Mouse (Mus musculus) urinary bladder, adult 18-20 months (tissue): ENCODE measurements at regions not wholly inside any gene's neighbourhood (a gene's known extent, or its start where the extent isn't known, plus 50 kb on each side); places are given as distances from the start of the nearest gene placed in this dataset.

Experiments
- DNase-seq, 2 experiments: peaks; one replicate each; pipeline ENCODE4 v3.0.0; 2022; ENCODE audit warnings: low spot score in 2 of 2, mixed read lengths in 2 of 2

DNA sequence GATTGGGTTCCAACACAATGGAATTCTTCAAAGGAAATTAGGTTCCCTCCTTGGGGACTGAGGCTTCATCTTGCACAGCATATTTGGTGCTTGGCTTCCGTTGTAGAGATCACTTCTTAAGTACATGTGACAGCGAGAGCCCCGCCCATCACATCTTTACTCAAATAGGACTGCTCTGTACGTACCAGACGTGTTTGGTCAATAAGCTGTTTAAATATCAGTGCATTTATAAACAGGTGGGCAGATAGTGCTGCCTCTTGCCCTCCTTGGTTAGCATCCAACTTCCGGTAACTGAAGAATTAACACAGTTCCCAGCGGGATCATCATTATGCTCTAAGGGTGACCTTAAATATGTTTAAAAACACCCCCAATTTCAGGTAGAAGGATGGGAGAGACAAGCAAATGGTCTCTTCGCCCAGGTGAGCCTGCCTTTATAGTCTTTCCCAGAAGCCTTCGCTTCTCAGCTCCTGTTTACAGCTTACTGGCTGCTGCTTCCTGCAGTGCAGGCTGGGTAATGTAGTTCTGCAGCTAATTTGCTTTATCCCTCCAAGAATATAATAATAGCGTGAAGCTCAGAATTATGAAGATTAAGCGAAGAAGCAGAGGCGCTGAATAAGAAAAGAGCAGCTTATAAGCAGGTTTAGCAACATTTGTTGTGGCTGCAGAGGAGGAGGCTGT, 242.1 kb downstream of the Foxo1 start:
- DNase-seq: no peak

DNA sequence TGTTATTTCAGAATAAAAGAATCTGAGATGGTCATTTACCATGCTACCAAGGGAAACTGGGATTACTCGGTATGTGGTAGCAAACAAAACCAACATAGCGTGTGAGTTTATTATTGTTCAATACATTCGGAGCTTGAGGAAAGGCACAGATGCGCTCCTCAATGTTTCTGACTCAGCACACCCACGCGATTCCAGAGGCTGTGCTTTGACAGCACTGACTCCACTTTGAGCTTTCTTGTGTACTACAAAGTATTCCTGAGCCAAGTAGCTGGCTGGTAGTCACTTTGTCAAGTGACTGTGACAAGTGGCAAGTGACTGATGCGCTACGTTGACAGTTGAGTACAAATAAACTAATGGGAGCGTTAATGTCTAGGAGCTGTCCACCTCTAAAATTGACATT, 235.8 kb downstream of the Foxo1 start:
- no peak for DNase-seq

DNA sequence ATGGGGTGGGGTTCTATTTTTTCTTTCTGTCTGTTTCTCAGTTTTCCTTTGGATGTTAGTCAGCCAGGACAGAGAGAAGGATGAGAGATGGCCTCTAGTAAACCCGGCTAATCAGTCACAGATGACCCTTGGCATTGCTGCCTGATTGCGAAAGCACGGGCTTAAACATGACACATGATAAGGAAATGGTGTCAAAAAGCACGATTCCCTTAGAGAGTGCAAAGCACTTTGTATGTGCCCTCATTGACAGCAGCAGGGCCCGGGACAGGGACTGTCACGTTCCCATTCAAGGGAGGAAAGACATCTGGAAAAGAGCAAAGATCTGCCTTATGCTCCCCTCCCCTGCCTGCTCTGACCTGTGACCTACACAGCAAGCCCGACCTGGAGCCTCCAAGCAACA, 234.1 kb downstream of the Foxo1 start:
- peak; percentile 23 to 62 for DNase-seq

DNA sequence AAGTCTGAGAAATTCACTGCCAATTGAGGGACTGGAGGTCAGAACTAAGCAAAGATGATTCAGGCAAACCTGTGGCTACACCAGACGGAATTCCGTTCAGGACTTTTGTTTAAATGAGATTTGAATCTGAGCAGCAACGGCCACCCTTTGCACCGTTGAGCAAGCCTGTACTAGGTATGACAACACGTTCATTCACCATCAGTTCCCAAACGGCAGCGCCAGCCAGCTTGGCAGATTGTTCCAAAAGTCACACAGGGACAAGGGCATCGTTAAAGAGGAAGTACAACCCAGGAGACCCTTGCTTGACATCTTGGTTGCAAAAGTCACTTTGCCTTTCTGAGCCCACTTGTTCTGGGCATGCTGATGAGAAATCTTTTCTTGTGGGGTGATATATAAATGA, 233.5 kb downstream of the Foxo1 start:
- DNase-seq: no peak

DNA sequence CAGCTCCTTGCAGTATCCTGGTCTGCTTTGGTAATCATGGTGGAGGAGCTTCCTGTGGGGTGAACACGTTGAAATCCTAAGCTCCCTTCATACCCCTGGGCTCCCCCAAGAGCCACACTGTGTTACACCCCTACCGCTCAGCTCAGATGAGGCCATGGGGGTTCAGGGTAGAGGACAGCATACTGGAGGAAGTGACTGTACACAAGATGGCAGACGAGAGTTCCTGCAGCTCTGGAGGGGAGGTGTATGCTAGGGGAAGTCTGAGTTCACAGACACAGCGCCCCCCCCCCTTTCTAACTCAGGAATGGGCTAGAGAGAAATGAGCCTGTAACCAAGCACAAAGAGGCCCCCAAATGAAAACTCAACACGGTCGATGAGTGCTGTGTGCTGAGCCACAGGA, 231.9 kb downstream of the Foxo1 start:
- no peak for DNase-seq

DNA sequence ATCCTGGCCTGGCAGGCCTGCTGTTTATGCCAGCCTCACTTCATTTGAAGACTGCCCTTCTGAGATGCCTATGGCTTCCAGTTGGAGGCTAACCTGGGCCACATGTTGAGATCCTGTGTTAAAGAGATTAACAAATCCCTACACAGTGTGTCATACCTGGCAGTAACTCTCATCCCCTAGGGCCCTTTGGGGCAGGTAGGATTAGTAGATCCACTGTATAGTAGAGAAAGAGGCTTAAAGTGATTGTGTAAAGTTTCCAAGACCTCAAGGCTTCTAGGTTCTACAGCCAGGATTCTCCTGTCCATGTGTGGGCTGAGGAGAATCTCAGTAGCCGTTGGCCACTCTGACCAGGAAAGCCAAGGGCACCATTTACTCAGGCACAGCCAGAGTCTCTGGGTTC, 231.4 kb downstream of the Foxo1 start:
- no peak for DNase-seq

DNA sequence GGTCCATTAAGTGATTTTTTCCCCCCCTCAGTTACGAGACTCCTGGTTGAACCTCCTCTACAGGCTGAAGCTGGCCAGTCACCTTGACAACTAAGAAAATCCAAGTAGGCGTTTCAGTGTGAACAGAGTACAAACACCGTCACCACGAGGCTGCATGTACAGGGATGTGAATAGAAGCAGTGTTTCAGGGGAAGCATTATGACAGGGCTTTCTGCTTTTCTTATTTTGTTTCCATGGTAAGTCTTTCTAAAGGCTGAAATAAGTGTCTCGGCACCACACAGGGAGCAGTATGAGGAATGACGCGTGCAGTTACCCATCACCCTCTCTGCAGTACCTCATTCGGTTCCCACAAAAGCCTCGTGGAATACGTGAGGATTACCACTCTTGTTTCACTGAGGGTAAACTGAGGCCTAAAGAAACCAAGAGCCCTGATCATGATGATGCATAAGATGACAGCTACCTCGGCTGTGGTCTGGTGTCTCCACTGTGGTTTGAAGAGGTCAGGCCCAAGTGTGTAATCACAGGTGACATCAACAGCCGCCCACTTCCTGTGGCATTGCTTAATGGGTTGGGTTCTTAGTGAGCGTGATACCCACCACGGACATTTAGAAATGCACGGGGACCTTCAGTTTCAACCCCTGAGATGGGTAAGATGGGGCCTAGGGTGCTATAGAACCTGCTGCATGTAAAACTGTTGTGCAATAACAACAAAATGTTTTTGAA, 230.5 kb downstream of the Foxo1 start:
- no peak for DNase-seq

DNA sequence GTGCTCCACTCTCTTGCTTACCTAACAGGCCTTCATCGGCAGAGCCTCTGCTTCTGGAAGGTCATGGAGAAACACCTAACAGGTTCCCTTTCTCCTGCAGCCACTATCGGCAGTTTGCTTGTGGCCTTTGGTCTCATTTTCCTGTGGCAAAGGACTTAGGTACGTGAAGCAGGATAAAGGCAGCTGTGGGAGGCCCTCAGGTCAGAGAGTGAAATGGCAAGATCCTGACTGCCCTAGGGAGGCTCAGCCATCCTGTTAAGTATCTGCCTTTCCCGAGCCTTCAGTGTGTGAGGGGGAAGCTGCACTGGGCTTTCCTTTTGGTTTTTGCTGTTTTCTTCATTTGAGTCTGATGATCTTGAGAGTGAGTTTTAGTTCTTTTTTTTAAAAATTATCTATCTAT, 228.8 kb downstream of the Foxo1 start:
- DNase-seq: no peak

DNA sequence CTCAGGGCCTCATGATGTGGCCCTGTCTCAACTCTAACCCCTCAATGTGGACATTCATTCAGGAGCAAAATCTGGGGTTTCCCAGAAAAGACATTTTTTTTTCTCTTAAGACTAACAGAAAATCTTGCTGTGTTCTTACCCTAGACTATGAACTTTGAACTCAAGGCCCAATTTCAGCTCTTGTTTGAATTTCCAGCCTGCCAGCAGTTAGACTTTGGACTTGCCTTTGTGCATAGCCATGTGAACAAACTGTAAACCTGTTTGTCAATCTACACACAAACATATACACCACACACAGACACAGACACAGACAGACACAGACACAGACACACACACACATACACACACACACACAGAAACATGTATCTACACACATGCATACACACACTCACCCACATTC, 227.3 kb downstream of the Foxo1 start:
- no peak for DNase-seq

DNA sequence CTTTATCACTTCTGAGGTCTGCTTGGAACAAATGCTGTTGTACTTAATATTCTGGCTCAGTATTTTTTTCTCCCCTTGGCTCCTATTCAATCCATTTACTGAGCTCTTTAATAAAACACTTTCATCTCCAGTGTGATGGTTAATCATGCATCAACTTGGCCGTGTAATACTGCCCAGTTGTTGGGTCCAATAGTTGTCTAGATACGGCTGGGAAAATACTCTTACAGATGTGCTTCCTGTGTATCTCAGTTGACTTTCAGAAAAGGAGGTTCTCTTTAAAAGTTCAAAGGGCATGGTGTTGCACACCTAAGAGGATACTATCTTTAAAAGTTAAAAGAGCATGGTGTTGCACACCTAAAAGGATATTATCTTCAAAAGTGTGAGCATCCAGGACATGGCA, 226.8 kb downstream of the Foxo1 start:
- DNase-seq: no peak

DNA sequence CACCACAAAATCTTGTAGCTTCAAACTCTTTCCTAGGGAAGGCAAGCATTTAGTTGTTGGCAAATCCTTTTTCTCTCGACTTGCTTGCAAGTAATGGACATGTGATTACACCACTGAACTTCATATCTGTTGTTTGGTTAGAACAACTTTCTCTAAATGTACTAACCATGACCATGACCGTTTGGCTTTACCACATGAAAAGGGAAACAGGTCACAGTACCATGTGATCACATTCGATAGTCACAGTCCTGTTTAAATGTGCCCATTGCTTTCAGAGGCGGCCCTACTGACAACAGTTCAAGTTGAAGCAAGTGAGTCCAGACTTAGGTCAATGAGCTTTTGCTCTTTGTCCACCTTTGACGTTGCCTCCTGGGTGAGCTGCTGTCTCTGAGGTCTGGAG, 211.1 kb downstream of the Foxo1 start:
- no peak for DNase-seq

DNA sequence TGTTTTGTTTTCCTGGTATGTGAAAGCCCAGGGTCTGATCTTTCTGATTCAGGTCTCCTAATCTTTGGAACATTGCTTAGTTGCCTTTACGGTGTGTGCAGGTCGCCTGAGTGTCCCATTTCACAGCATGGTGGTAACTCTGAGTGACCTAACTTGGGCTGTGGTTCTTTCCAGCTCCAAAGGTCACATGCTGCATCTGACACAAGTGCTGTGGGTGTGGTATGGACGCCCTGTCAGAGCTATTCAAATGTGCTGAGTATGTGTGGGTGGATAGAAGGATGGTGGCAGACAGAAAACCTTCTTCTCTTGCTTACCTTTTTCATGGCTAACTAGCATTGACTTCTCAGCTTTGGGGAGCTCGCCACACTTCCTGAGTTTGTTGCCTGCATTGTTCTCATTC, 201.8 kb downstream of the Foxo1 start:
- DNase-seq: no peak

DNA sequence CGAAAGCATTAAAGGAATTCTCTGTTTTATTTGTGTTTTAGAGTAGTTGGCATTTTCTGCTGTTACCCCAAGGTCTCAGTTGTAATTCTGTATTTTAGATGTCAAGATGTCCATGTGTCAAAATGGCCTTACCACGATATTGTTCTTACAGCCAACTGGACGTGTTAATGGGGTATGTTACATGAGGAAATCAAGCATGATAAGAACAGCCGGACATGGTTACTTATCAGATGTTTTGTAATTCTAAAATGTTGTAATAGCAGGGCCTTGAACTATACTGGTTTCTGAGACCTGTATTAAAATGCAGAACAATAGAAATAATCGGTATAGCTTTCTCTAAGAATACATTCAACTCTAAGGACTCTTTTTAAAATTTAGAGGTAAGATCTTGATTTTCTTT, 201.3 kb downstream of the Foxo1 start:
- no peak for DNase-seq

DNA sequence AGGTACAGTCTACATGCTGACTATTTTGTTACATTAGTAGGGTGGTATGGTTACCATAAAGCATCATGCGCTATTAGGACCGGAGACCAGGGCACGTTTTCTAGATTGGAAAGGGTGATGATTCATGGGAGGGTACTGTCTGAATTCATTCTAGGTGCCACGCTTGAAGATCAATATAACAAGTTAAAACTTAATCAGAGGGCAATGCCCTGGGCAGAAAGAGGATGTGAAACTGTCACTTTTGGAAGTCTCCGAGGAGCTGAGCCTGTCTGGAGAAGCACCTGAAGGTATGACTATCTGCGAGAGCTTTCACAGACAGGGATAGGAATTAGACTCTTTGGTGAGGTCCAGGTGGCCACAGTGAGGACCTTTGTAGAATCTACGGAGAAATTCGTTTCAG, 200.2 kb downstream of the Foxo1 start:
- DNase-seq: no peak

DNA sequence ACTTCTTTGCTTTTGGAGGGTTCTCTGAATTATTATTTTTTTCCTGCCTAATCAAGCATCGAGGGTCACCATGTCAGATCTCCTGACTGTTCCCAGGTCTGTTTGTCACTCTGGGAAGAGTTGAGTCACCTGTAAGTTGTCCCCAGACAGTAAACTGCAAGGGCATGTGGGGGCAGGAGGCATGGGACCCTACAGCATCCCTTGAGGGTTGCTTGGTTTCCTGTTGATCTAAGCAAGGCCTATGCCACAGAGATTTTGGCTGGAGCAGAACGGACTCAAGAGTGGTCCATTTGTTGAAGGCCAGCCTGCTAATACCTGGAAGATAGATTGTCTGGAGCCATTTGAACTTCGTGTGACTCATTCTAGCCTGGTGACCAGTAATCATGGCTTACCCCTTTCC, 199.7 kb downstream of the Foxo1 start:
- no peak for DNase-seq

DNA sequence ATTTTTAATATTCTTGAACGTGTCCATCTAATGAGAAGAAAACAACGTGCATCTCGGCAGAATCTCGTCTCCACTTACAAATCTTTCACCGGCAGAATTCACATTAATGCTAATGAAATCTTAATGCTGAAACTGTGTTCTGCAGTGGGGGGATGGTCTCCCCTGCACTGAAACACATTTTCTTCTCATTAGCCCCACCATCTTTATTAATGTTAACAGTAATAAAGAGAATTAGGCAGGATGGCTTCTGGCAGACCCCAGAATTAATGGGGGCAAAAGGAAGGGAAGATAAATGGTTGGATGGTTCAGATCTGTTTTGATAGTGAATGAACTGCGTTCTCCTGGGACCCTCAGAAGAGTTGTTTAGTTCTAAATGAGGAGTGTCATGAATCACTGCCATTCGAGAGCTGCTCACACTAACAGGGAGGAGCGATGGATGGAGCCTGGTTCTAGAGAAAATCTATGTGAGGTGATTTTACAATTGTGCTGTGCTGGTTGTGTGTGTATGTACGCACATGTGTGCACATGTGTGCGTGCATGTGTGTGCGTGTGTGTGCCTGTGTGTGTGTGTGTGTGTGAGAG, 198.9 kb downstream of the Foxo1 start:
- DNase-seq: no peak

DNA sequence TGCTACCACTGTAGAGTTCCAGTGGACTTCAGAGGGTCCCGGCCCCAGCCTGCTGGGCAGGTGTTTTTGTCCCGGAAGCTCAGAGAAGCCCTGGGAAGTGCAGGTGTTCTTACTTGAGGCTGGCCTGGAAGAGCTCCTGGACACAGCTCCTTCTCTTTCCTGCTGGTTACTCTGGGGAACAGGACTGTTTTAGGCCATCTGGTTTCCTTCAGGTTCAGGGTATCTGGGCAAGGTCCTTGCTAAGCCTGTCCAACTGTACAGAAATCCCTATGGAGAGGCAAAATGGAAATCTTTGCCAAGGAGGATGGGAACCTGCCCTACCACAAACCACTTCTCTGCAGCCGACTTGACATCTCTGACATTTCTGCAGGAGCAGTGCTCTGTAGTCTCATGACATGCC, 198.4 kb downstream of the Foxo1 start:
- DNase-seq: no peak

DNA sequence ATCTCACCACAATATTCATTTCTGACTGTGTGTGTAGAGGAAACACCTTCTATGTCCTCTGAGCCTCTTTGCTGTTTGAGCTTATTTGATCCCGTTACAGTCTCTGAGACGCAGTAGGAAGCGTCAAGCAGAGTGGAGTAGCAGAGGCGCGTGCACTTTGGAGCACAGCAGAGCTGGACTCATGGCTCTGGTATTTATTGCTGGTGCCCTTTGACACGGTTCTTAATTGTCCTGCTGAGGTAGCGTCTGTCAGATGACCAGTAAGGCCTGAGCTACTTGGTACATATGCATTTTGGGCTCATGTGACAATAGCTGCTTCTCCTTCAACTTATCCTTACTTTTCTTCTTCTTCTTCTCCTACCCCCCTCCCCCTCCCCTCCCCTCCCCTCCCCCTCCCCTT, 195.8 kb downstream of the Foxo1 start:
- DNase-seq: peak in 1 of 2 experiments; percentile 22

DNA sequence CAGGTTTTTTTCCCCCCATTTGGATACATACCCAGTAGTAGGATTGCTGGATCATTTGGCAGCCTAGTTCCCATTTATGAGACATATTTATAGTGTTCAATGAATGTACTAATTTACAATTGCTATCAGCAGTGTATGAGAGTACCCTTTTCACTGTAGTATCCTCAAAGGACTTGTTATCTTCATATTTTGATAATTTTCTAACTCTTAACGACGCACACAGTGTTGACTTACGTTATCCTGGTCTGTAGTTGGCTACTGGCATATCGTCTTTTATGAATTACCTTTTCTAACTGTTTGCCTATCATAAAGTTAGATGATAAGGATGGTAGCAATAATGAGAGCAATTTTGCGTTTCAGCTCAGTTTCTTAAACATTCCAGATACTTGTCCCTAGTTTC, 186.8 kb downstream of the Foxo1 start:
- no peak for DNase-seq

DNA sequence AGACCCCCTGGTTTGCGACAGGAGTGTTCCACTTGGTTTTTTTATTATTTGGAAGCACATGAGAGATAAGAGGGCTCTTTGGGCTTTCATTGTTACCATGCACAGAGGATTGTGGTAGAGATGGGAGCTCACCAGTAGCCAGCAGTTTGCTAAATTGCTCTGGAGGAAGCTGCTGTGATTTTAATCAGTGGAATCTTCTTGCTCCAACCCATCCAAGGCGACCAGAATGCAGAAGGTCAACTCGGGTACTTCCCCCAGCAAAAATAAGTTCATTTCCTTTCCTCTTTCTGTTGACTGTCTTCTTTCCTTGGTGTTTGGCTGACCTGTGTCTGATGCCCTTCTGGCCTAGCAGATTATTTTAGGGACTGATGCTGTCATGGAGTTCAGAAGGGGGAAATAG, 184.9 kb downstream of the Foxo1 start:
- no peak for DNase-seq

DNA sequence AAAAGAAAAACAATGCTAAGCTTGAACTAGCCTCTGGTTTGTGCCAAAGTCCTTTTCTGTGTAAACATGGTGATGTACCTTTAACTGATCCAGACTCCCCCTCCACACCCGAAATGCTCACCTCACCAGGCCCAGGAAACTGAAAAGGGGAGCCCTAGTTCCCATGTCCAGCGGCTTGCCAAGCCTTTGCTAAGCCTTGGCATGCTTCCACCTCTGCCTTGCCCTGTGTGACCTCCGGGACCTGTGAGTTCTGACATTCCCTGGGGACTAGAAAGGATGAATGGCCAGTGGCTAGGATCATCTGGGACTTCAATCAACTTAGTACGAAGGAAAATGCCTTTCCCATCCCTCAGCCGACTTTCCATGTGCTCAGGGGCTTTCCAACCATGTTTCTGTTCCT, 184.2 kb downstream of the Foxo1 start:
- DNase-seq: no peak

DNA sequence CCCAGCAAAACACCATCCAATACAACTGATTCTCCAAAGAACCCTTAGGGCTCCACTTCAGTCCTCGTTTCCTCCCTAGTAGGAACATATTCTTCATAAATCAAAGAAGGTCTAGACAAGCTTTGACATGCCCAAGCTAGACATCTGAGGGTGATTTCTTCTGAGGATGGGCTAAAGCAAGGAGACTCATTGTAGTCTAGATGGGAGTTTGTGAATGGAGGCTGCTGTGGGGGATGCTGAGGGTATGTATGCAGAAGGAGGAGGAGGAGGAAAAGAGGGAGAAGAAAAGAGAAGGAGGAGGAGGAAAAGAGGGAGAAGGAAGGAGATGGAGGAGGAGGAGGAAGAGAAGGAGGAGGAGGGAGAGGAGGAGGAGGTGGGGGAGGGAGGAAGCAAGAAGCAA, 178.9 kb downstream of the Foxo1 start:
- no peak for DNase-seq

DNA sequence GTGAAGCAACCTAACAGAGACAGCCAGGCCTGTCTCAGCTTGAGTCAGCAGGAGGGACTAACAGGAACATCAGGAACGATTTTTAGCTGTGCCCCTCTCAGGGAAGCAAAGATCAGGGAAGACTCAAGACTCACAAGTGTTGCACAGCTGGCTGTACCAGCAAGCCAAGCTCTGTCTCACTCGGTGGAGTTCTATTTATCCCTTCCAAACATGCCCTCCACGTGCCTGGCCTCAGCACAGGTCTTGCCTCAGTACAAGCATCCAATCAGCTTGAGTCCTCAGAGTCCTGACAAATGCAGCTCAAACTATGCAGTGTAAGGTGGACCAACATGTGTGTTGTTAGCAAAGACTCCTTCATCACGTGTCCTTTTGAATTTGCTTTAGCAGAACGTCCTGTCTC, 178.4 kb downstream of the Foxo1 start:
- no peak for DNase-seq
